Mouse (Mus musculus) neural tube, embryonic 15.5 days (tissue): ENCODE results near the gene Nos2. TPM values are rescaled to one million over a fixed set of nuclear protein-coding genes. Genes with fewer than 3 reads are reported as not detected.
"Not testable (repeated sequence)": the region's sequence is repeated elsewhere in the genome, so short reads cannot be mapped to it uniquely, and the experiment has no call there.

Experiments
- ATAC-seq: fragments of 200-750 bp; cut with Nextera tagmentation; 2 replicates; pipeline ENCODE4 v1.8.0; 2017; ENCODE audit warnings: mild to moderate bottlenecking, moderate TSS enrichment, moderate library complexity; ENCODE audit not compliant: low FRiP score
- H3K27ac ChIP-seq: fragments of 300-500 bp; sonication (generic); replicated peaks from 2 replicates; pipeline ENCODE4 v1.5.1; 2015; ENCODE audit warnings: mild to moderate bottlenecking, inconsistent platforms
- H3K27me3 ChIP-seq: fragments of 300-500 bp; sonication (generic); replicated peaks from 2 replicates; pipeline ENCODE4 v1.6.1; 2015; ENCODE audit warnings: inconsistent platforms
- H3K36me3 ChIP-seq: fragments of 300-500 bp; sonication (generic); 2 replicates; pipeline ENCODE4 v1.6.1; 2015; ENCODE audit warnings: inconsistent platforms
- H3K4me1 ChIP-seq: fragments of 300-500 bp; sonication (generic); 2 replicates; pipeline ENCODE4 v1.6.1; 2015; ENCODE audit warnings: inconsistent platforms
- H3K4me2 ChIP-seq: fragments of 300-500 bp; sonication (generic); 2 replicates; pipeline ENCODE4 v1.6.1; 2015; ENCODE audit warnings: inconsistent platforms, mild to moderate bottlenecking, moderate library complexity
- H3K4me3 ChIP-seq: fragments of 300-500 bp; sonication (generic); replicated peaks from 2 replicates; pipeline ENCODE4 v1.5.1; 2015; ENCODE audit warnings: mild to moderate bottlenecking, inconsistent platforms
- H3K9ac ChIP-seq: fragments of 300-500 bp; sonication (generic); replicated peaks from 2 replicates; pipeline ENCODE4 v1.6.1; 2015; ENCODE audit warnings: mild to moderate bottlenecking, inconsistent platforms
- H3K9me3 ChIP-seq: fragments of 300-500 bp; sonication (generic); replicated peaks from 2 replicates; pipeline ENCODE4 v1.6.1; 2016; ENCODE audit warnings: inconsistent platforms
- WGBS: fragments of 180-500 bp; shearing (Covaris S2); methylation state at CpG from one replicate; pipeline ENCODE4 v1.1.7; 2015; ENCODE audit warnings: mixed read lengths; 5-methylcytosine and 5-hydroxymethylcytosine counted together
- polyA plus RNA-seq: library from polyadenylated mRNA; unstranded; fragments of >200 nt; fragmentation: Nextera tagmentation; extraction: Ambion mirVana; gene quantifications from 2 replicates; pipeline ENCODE4 v1.2.1, GENCODE M21; 2015

Gene Nos2
- polyA plus RNA-seq, 1 experiment from 2014 or later = 1.0 TPM

DNA sequence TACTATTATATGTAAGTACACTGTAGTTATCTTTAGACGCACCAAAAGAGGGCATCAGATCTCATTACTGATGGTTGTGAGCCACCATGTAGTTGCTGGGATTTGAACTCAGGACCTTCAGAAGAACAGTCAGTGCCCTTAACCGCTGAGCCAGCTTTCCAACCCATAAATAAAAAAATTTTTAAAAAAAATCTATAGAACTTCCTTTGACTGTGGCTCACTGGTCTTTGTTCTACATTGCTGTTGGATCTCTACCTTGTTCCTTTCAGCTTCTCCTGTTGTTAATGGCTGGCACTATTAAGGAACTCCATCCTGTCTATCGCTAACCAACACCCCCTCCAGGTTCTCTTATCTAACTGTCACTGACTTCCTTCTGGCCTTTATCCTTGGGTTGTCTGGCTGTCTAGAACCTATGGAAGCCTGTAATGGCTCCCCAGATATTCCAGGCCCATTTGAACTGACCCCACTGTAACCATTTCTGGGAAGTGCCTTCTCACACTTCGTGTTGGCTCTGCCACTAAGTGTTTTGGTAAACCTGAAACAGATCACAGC, 59.6 kb downstream of the Nos2 start:
- H3K9ac ChIP-seq = no peak overlapping the region
- ATAC-seq = no peak
- H3K9me3 ChIP-seq = no peaks in the 10 kb centered on the region
- H3K27me3 ChIP-seq = no peaks in the 10 kb centered on the region
- H3K27ac ChIP-seq = no peak overlapping the region
- no peak overlapping the region for H3K4me2 ChIP-seq
- no peak overlapping the region for H3K4me3 ChIP-seq
- WGBS = 83% methylated on average over 4 of the region's 4 CpGs
- no peaks in the 10 kb centered on the region for H3K4me1 ChIP-seq
- H3K36me3 ChIP-seq = no peaks in the 10 kb centered on the region

GRCm38 (mm10) chr11:78982042-78982441, 61.5 kb downstream of the Nos2 start:
- no peaks in the 10 kb centered on the region for H3K36me3 ChIP-seq
- no peak for ATAC-seq
- no peak overlapping the region for H3K9ac ChIP-seq
- H3K27me3 ChIP-seq = no peaks in the 10 kb centered on the region
- H3K4me2 ChIP-seq = no peak overlapping the region
- H3K9me3 ChIP-seq = no peaks in the 10 kb centered on the region
- no peak overlapping the region for H3K4me3 ChIP-seq
- H3K4me1 ChIP-seq = no peaks in the 10 kb centered on the region
- WGBS = 85% methylated on average over 2 of the region's 2 CpGs
- no peak overlapping the region for H3K27ac ChIP-seq

DNA sequence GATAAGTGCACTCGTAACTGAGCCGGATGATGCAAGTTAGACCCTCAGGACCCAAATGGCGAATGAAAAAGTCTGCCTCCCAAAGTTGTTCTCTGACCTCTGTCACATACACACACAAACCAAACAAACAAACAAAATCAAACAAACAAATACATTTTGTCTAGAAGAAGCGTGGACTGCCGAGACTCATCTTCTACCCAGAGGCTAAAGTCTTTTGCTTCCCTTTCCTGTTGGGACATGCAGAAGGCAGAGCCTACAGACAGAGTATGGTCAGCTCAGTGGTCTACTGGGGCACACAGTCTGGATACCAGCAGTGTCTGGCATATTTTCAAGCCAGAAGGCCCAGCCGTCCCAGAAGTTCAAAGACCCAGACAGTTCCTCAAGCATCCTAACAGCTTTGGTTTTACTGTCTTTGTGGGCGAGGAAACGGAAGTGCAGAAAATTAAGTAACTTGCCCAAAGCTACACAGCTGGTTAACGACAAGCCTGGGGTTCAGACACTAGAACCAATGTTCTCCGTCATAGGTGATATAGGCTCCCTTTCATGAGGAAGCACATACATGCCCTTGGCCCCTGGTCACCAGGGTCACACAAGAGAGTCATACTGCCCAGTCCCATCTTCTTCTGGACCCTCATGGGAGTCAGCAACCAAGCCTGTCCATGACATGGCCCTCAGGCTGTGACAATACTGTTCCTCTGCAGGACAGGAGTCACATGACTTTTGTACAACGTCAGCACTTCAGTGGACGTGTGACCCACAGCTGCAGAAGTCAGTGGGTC, 62.1 kb downstream of the Nos2 start:
- ATAC-seq = no peak
- no peaks in the 10 kb centered on the region for H3K27me3 ChIP-seq
- no peaks in the 10 kb centered on the region for H3K4me1 ChIP-seq
- H3K9me3 ChIP-seq = no peaks in the 10 kb centered on the region
- no peak overlapping the region for H3K9ac ChIP-seq
- H3K27ac ChIP-seq = no peak overlapping the region
- H3K4me2 ChIP-seq = no peak overlapping the region
- H3K36me3 ChIP-seq = no peaks in the 10 kb centered on the region
- H3K4me3 ChIP-seq = no peak overlapping the region
- 86% methylated on average over 12 of the region's 12 CpGs for WGBS

DNA sequence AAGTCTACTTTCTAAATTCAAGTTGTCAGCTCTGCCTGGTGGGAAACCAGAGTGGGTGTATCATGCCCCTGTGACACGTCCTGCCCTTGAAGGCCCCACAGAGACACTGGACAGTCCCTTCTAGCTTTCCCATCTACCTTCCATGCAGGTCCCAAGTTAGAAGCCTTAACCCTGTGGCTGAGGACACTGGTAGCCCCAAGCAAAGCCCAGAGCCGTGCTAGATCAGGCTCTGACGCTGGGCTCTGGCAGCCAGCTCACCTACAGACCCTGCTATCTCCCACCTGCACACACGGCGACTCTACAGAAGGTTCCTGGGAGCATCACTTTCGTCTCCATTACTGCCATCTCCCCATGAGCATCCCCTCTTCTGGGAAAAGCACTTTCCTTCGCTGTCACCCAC, 63.0 kb downstream of the Nos2 start:
- WGBS = 86% methylated on average over 7 of the region's 7 CpGs
- H3K4me3 ChIP-seq = no peak overlapping the region
- no peaks in the 10 kb centered on the region for H3K9me3 ChIP-seq
- no peaks in the 10 kb centered on the region for H3K36me3 ChIP-seq
- H3K27me3 ChIP-seq = no peaks in the 10 kb centered on the region
- H3K27ac ChIP-seq = no peak overlapping the region
- no peak for ATAC-seq
- no peaks in the 10 kb centered on the region for H3K4me1 ChIP-seq
- H3K4me2 ChIP-seq = no peak overlapping the region
- no peak overlapping the region for H3K9ac ChIP-seq

- ATAC-seq = no peak
- Histone ChIP-seq H3K36me3 (no peaks in the 10 kb centered on the region), H3K4me3 (no peak within 1 kb of the TSS), H3K4me2 (peak within 1 kb of the TSS; percentile 22), H3K9ac (no peak within 1 kb of the TSS), H3K27ac (no peak within 1 kb of the TSS), H3K27me3 (no peaks in the 10 kb centered on the region), H3K9me3 (no peaks in the 10 kb centered on the region), H3K4me1 (no peaks in the 10 kb centered on the region)
- WGBS = 70% methylated on average over 10 of the region's 10 CpGs
Observed at GRCm38 (mm10) chr11:78984483-78985177, 64.0 kb downstream of the Nos2 start, which contains the start of gene Lgals9. Gene Lgals9, minus strand, starts transcription at chr11:78984946.

GRCm38 (mm10) chr11:78985505-78985904, 64.9 kb downstream of the Nos2 start:
- no peak for ATAC-seq
- no peak overlapping the region for H3K4me3 ChIP-seq
- H3K9me3 ChIP-seq = no peaks in the 10 kb centered on the region
- H3K9ac ChIP-seq = no peak overlapping the region
- H3K4me1 ChIP-seq = no peaks in the 10 kb centered on the region
- no peaks in the 10 kb centered on the region for H3K36me3 ChIP-seq
- H3K4me2 ChIP-seq = no peak overlapping the region
- no peak overlapping the region for H3K27ac ChIP-seq
- H3K27me3 ChIP-seq = no peaks in the 10 kb centered on the region

DNA sequence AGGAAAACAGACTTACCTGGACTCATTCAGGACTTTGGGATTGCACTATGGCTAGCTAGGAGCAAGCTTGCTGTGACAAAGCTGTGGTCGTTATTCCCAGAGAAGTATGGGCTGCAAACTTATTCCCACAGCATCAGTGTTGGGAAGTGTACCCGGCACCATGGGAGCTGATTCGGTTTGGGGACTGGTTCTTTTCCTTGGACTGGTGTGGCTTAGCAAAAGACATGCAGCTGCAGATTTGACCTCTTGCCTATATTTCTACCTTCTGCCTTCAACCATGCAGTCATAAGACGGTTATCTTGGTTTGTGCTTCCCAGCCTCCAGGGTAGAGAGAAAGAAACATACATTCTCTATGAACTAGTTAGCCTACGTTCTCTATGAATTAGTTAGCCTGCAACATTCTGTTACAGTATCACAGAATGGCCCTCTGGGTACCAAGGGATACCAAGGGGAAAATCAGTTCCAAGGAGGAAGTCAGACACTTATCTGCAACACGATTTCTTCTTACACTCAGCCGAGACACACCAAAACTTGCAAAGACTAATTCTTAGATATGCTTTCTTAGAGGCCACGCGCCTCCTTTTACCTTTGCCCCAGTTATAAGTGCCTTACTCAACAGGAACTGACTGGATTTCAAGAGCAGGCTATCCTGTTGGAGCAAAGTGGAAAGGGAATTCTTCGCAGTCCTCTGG, 65.9 kb downstream of the Nos2 start:
- H3K9ac ChIP-seq = no peak overlapping the region
- no peaks in the 10 kb centered on the region for H3K36me3 ChIP-seq
- H3K27me3 ChIP-seq = no peaks in the 10 kb centered on the region
- H3K4me3 ChIP-seq = no peak overlapping the region
- no peaks in the 10 kb centered on the region for H3K9me3 ChIP-seq
- WGBS = 89% methylated on average over 10 of the region's 10 CpGs
- no peak overlapping the region for H3K4me2 ChIP-seq
- no peak for ATAC-seq
- no peak overlapping the region for H3K27ac ChIP-seq
- no peaks in the 10 kb centered on the region for H3K4me1 ChIP-seq

DNA sequence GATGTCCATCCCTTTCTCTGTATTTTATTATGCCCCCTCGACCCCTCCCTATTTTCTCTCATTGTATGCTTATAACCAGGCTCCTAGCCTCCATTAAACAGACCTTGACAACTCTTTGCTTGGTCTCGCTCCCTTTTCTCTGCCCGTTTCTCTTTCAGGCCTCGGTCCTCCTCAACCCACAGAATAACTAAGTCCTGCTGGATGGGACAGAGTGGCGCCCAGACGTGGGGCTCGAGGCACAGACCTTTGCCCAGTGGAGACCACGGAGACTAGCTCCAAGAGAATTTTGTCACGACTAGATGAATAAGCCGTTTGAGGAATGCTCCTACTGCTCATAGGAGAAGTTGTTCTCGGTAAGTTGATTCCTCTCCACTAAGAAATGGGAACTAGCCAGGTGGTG, 68.6 kb downstream of the Nos2 start:
- H3K27me3 ChIP-seq, H3K4me2 ChIP-seq, H3K9ac ChIP-seq, H3K4me3 ChIP-seq, H3K27ac ChIP-seq, H3K36me3 ChIP-seq, H3K4me1 ChIP-seq, ATAC-seq, H3K9me3 ChIP-seq: not testable (repeated sequence)
- 95% methylated on average over 11 of the region's 11 CpGs for WGBS

GRCm38 (mm10) chr11:78990096-78990495, 69.5 kb downstream of the Nos2 start:
- Histone ChIP-seq H3K27ac (no peak overlapping the region), H3K4me1 (no peaks in the 10 kb centered on the region), H3K36me3 (no peaks in the 10 kb centered on the region), H3K27me3 (no peaks in the 10 kb centered on the region), H3K4me3 (no peak overlapping the region), H3K4me2 (no peak overlapping the region), H3K9me3 (0 out of 2 replicates have a peak, but pooled peaks cover 3% of the 10 kb centered on the region), H3K9ac (no peak overlapping the region)
- no peak for ATAC-seq
- WGBS = 92% methylated on average over 9 of the region's 9 CpGs

DNA sequence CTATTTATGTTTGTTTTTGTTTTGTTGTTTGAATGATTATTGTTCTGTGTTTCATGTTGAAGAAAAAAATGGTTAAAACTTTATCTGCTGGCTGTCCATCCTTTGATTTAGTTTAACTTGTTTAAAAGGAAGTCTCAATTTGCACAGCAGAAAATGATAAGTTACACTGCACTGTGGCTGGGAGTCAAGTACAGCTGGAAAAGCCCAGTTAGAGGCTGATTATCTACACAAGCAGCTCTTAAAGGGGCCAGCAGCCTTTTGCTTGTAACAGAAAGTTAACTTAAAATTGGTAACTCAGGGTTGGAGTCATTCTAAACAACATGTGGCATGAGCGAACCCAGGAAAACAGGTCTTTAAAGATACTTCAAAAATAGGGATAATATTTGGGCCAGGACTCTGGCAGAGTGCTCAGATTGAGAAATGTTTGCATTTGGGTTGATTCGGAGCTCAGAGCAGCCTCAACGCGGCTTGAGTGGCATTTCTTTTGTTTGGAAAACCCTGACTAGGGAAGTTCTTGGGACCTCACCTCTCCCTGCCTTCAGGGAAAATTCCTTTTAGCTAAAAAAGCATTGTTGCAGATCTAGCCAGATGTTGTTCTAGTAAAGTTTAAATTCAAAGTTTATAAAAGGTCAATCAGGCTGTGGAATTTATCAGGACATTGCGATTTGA, 70.4 kb downstream of the Nos2 start:
- H3K4me2 ChIP-seq, H3K4me3 ChIP-seq, H3K9me3 ChIP-seq, H3K36me3 ChIP-seq, H3K27ac ChIP-seq, H3K4me1 ChIP-seq, H3K27me3 ChIP-seq, H3K9ac ChIP-seq, ATAC-seq: not testable (repeated sequence)
- 88% methylated on average over 5 of the region's 5 CpGs for WGBS

GRCm38 (mm10) chr11:78999118-78999517, 78.5 kb downstream of the Nos2 start:
- no peak overlapping the region for H3K9ac ChIP-seq
- no peaks in the 10 kb centered on the region; the same call in 1 of the 2 replicates for H3K9me3 ChIP-seq
- WGBS = 37% methylated on average over 6 of the region's 6 CpGs
- no peaks in the 10 kb centered on the region for H3K36me3 ChIP-seq
- no peaks in the 10 kb centered on the region for H3K27me3 ChIP-seq
- no peak overlapping the region for H3K4me2 ChIP-seq
- H3K27ac ChIP-seq = no peak overlapping the region
- no peak overlapping the region for H3K4me3 ChIP-seq
- H3K4me1 ChIP-seq = no peaks in the 10 kb centered on the region
- ATAC-seq = no peak
